Mouse (Mus musculus): ENCODE data around the gene Smlr1.

DNA sequence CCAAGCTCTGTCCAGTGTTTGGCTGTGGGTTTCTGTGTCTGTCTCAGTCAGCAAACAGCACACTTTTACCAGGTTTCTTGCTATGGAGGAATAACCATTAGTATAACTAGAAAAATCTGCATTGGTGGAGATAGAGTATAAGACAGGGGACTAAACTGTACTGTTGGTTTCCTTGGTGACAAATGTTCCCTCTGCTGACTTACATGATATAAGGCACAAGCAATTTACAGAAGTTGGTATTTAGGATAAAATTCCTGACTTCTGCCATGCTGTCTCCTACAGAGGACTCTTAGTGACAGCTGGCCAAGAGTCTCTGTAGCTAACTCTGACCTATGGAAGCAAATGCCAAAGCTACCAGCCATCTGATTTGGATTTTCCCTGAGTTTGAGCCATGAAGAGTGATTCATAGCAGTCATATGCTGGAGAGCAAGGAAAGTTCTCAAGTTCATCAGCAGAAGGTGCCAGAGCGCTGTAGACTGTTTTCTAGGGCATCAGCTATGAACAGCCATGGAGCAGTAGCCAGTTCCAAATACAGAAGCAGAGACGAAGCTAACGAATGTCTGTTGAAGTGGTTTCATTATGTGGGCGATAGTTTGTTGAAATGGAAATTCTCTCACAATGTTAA lies 3.2 kb upstream of the Smlr1 start:
- TF ChIP-seq CTCF (IDR thresholded peaks at IDR 0.05; ENCODE audit: control insufficient read depth, insufficient read depth, low read length), result no peak
- no peak for TF ChIP-seq POLR2A (IDR thresholded peaks at IDR 0.05; ENCODE audit: borderline replicate concordance, control insufficient read depth, low read depth, low read length)
